Mouse (Mus musculus) olfactory bulb, adult 2 months (tissue): ENCODE results near the gene Uts2.

Source experiments
- CTCF ChIP-seq: fragments of 200-500 bp; IDR thresholded peaks from 2 replicates; pipeline ENCODE4 v1.5.1; 2012; ENCODE audit warnings: low read depth, mild to moderate bottlenecking, low read length, moderate library complexity; ENCODE audit not compliant: insufficient read depth
- POLR2A ChIP-seq: fragments of 200-500 bp; IDR thresholded peaks from 2 replicates; pipeline ENCODE4 v1.6.1; 2012; ENCODE audit warnings: mild to moderate bottlenecking, low read depth, low read length, moderate library complexity; ENCODE audit not compliant: insufficient read depth

DNA sequence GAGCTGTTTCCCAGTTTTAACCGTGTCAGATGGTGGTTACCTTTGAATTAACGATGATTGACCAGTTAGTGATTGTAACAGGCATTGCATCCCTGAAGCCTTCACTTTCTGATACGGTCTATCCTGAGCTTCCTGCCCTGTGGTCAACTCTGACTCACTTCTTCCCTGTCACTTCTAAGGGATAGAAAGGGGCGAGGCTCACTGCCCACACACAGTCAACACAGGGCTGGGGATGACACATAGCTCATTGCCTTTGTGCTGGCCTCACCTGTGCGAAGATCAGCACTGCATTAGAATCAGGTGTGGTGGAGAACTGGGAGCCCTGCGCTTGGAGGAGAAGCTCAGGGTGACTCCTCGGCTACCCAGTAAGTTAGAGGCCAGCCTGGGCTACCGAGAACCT is 27.9 kb upstream of the Uts2 start:
- TF ChIP-seq CTCF (no peak), POLR2A (no peak)
